In the genomic region with DNA sequence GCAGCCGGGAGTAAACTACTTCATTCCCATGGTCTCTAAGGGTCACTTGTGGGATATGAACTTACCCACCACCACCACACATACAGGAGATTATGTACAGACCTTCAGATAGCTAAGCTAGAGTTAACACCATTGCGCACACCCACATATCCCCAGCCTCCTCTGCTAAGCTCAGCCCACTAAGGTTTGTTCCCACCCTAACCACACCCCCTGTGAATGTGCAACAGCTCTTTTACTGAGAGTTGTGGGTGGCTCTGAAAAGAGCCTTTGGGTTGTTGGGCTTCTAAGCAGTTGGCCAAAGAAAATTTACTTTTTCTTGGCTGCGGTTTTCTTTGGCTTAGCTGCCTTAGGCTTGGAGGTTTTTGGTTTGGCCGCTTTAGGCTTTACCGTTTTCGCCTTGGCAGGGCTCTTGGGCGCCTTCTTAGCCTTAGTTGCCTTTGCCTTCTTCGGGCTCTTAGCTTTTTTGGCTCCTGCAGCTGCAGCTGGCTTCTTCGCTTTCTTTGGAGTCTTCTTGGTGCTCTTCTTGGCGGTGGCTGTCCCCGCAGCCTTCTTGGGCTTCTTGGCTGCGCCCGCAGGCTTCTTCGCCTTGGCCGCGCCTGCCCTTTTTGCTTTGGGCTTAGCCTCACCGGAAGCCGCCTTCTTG, we compare ENCODE assay signal across 8 mouse cellular contexts. TPM values are rescaled to one million over a fixed set of nuclear protein-coding genes. Genes with fewer than 3 reads are reported as not detected.
DNase-seq lines count a peak whose midpoint lies in the region; ATAC-seq and TF ChIP-seq lines count a peak whose summit lies in the region.

No protein-coding gene starts in this region.

- no peak for TF ChIP-seq CTCF in Patski (IDR thresholded peaks at IDR 0.05)

- H3K4me3 ChIP-seq in hindbrain, embryonic 14.5 days (replicated peaks; ENCODE audit: low read length) = peak overlapping the region; percentile 53

- peaks cover 15% of the 10 kb centered on the region for H3K4me1 ChIP-seq in hindbrain, embryonic 14.5 days (replicated peaks; ENCODE audit: control insufficient read depth, insufficient read depth, low read length)

- POLR2A ChIA-PET in Patski (lab: Charles Lee) = interaction anchor here (1.0 to 2.0 kb wide), 5 partner anchors 12 to 128 kb away, joined by 3 to 7 read pairs (median 5); no protein-coding TSS in a partner anchor

- peak; percentile 27 for DNase-seq in Patski (ENCODE audit: low read depth, low spot score)
- DNase-seq in cerebellum, adult 8-10 months = peak; percentile 50
- peak; percentile 50 to 60 for DNase-seq in frontal cortex, postnatal 14 days (ENCODE audit: low spot score in 2 of 2)
- DNase-seq in hindbrain, embryonic 14.5 days (ENCODE audit: low spot score) = peak; percentile 71
- peak; percentile 68 for DNase-seq in left cerebral cortex, adult 11 months (ENCODE audit: low spot score)
- DNase-seq in lung, postnatal 36 days = peak; percentile 91
- DNase-seq in retina, postnatal 1 day = peak; percentile 84
- peak; percentile 72 for DNase-seq in thymus, postnatal 4 days

- H3K9me3 ChIP-seq in hindbrain, embryonic 14.5 days (ENCODE audit: control insufficient read depth, low read length) = no peaks in the 10 kb centered on the region

- WGBS in hindbrain, embryonic 14.5 days = under 1% methylated on average over 18 of the region's 18 CpGs

- H3K4me2 ChIP-seq in hindbrain, embryonic 14.5 days (replicated peaks) = peak overlapping the region; percentile 100

- H3K9ac ChIP-seq in hindbrain, embryonic 14.5 days = peak overlapping the region; percentile 81

- peak overlapping the region; percentile 94 for H3K27ac ChIP-seq in hindbrain, embryonic 14.5 days

- in situ Hi-C loops in Patski (cut with MboI; ENCODE audit: low pct_unique_long_range_greater_than_20kb) = loop anchor here (10.0 kb wide), 1 partner anchor 113 kb away; a partner anchor contains a TSS

- ATAC-seq in Patski = peak; percentile 61
- ATAC-seq in hindbrain, embryonic 14.5 days (ENCODE audit: low FRiP score) = peak; percentile 79

- CTCF ChIA-PET in Patski (lab: Charles Lee) = interaction anchor here (0.7 to 1.7 kb wide), 7 partner anchors 9 to 79 kb away, joined by 3 to 5 read pairs (median 3); no protein-coding TSS in a partner anchor

- H3K27me3 ChIP-seq in Patski = peaks cover 4% of the 10 kb centered on the region
- no peaks in the 10 kb centered on the region for H3K27me3 ChIP-seq in hindbrain, embryonic 14.5 days (ENCODE audit: control insufficient read depth, insufficient read depth, low read length)

- H3K36me3 ChIP-seq in hindbrain, embryonic 14.5 days (replicated peaks; ENCODE audit: control insufficient read depth, insufficient read depth) = no peaks in the 10 kb centered on the region

RNA-seq across cellular contexts. Expression of a gene that starts 0.7 kb away (rescaled TPM):
- 1.6 TPM for polyA plus RNA-seq in Patski (2021)
- 4.4 and 5.3 TPM in 2 replicates for polyA plus RNA-seq in hindbrain, embryonic 14.5 days (2014; fragmentation: Nextera tagmentation; extraction: Ambion mirVana)

RNA-seq across cellular contexts. Expression of a gene that starts 0.7 kb away (rescaled TPM):
- 2.9 TPM for polyA plus RNA-seq in Patski (2021)
- 0.52 and 1.0 TPM in 2 replicates for polyA plus RNA-seq in hindbrain, embryonic 14.5 days (2014; fragmentation: Nextera tagmentation; extraction: Ambion mirVana)

RNA-seq across cellular contexts. Expression of a gene that starts 40.3 kb away (rescaled TPM):
- 0.36 TPM for polyA plus RNA-seq in Patski (2021)
- 29.1 and 37.2 TPM in 2 replicates for polyA plus RNA-seq in hindbrain, embryonic 14.5 days (2014; fragmentation: Nextera tagmentation; extraction: Ambion mirVana)

RNA-seq across cellular contexts. Expression of a gene that starts 46.1 kb away (rescaled TPM):
- polyA plus RNA-seq in Patski (2021) = 1.4 TPM
- 1.4 and 2.2 TPM in 2 replicates for polyA plus RNA-seq in hindbrain, embryonic 14.5 days (2014; fragmentation: Nextera tagmentation; extraction: Ambion mirVana)

RNA-seq across cellular contexts. Expression of a gene that starts 47.5 kb away (rescaled TPM):
- 1.0 TPM for polyA plus RNA-seq in Patski (2021)
- 0.77 TPM in 1 of 2 replicates, not detected in the other for polyA plus RNA-seq in hindbrain, embryonic 14.5 days (2014; fragmentation: Nextera tagmentation; extraction: Ambion mirVana)

Comparison
In these comparisons a context has a peak if more than half of its experiments do, and no peak if none do; other contexts are left out.
1. Peak in every context shown above with its lines: DNase-seq, ATAC-seq, H3K4me3 ChIP-seq and H3K27ac ChIP-seq.
2. DNase-seq: peak in every context shown above with its lines; median percentile 91 in lung, postnatal 36 days; 84 in retina, postnatal 1 day; 72 in thymus, postnatal 4 days; 71 in hindbrain, embryonic 14.5 days; 68 in left cerebral cortex, adult 11 months; 55 in frontal cortex, postnatal 14 days; 50 in cerebellum, adult 8-10 months; 27 in Patski.
3. RNA of a gene that starts 40.3 kb away (polyA plus RNA-seq): 29.1 to 37.2 TPM in hindbrain, embryonic 14.5 days; 0.36 TPM in Patski (single experiment); every median in the first group is over 10 times any median in the second.